Mouse (Mus musculus): ENCODE measurements around the gene Tas2r140. TPM values are rescaled to one million over a fixed set of nuclear protein-coding genes. Genes with fewer than 3 reads are reported as not detected.

Tas2r140 gene
- polyA plus RNA-seq (2017; shearing (Covaris generic)): not detected

DNA sequence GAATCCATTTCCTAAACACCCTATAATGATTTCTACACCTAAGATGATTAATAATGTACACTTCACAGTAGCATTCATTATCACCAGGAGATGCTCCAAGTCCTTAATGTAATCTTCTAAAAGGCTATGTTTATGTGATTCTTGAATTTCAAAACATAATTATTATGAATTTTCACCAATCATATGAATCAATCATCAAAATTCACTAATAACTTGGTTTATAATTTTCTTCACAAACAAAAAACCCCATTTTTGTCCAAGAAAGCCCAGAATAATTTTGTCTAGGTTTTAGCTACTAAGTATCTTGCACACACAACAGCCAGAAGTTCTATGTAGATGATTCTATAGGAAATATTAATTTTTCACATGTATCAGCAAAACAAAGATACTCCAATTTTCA is at the start of gene Tas2r140:
TSS of gene Tas2r140 (minus strand) at position 101 of the 400 bp plus-strand sequence.

DNA sequence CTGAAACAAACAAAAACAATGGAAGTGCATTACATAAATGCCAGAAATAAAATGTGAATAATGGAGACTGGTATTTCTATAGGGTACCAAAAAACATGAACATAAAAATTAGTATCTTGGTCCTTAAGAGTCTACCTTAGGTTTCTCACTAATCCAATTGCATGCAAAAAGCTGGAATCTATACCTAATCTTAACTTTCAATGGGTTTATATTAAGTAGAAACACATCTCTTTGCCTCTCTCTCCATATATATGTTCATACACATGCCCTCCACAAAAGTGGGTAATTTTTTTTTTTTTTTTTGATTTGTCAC is 48.9 kb upstream of the Tas2r140 start, which contains the start of gene Smim10l1:
TSS of gene Smim10l1 (plus strand) at position 301 of the 313 bp plus-strand sequence.

DNA sequence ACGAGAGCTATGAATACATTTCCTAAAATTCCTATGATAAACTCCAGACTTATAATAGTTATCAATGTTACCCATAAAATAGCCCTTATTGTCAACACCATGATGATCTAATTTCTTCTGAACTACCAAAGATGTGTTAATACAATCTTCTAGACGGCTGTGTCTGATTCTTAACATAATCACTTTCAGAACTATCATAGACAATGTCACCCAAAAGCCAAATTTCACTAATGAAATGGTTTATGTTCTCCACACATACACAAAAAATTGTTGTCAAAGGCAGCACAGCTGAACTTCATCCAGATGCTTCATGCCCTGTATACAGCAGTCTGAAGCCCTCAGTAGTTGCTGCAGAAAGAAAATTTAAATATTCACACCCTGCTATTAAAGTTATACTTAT is 18.6 kb downstream of the Tas2r140 start, which contains the start of gene Tas2r103:
TSS of gene Tas2r103 (minus strand) at position 101 of the 400 bp plus-strand sequence.

Other genes starting within 250 kb of the Tas2r140 start
- not detected for gene Tas2r123, start 208.7 kb downstream of the Tas2r140 start, polyA plus RNA-seq (2017; shearing (Covaris generic))
- gene Tas2r116, start 200.4 kb downstream of the Tas2r140 start, polyA plus RNA-seq (2017; shearing (Covaris generic)): not detected
- gene Tas2r110, start 187.8 kb downstream of the Tas2r140 start, polyA plus RNA-seq (2017; shearing (Covaris generic)): not detected
- not detected for gene Tas2r113, start 162.8 kb downstream of the Tas2r140 start, polyA plus RNA-seq (2017; shearing (Covaris generic))
- not detected for gene Tas2r125, start 146.2 kb downstream of the Tas2r140 start, polyA plus RNA-seq (2017; shearing (Covaris generic))
- gene Tas2r129, start 104.7 kb downstream of the Tas2r140 start, polyA plus RNA-seq (2017; shearing (Covaris generic)): not detected
- gene Tas2r131, start 97.9 kb downstream of the Tas2r140 start, polyA plus RNA-seq (2017; shearing (Covaris generic)): not detected
- gene Tas2r109, start 74.9 kb downstream of the Tas2r140 start, polyA plus RNA-seq (2017; shearing (Covaris generic)): not detected
- gene Tas2r103, start 18.7 kb downstream of the Tas2r140 start, polyA plus RNA-seq (2017; shearing (Covaris generic)): not detected
- 10.7 TPM for gene Smim10l1, start 49.1 kb upstream of the Tas2r140 start, polyA plus RNA-seq (2017; shearing (Covaris generic))
- gene 5530400C23Rik, start 236.4 kb upstream of the Tas2r140 start, polyA plus RNA-seq (2017; shearing (Covaris generic)): not detected